Mouse (Mus musculus) CD4-positive naive resting alpha-beta T cell, adult 57 days (primary cell): ENCODE results near the gene Apex2. TPM values are rescaled to one million over a fixed set of nuclear protein-coding genes. Genes with fewer than 3 reads are reported as not detected.

Experiments
- total RNA-seq: library from RNA; stranded (reverse); gene quantifications from one replicate; pipeline ENCODE4 v1.2.4, GENCODE M21; 2023

Apex2 gene
- 20.1 TPM for total RNA-seq

GRCm38 (mm10) chrX:150589696-150590095 lies at the start of gene Apex2:
Gene Apex2, minus strand, starts transcription at chrX:150589868.

DNA sequence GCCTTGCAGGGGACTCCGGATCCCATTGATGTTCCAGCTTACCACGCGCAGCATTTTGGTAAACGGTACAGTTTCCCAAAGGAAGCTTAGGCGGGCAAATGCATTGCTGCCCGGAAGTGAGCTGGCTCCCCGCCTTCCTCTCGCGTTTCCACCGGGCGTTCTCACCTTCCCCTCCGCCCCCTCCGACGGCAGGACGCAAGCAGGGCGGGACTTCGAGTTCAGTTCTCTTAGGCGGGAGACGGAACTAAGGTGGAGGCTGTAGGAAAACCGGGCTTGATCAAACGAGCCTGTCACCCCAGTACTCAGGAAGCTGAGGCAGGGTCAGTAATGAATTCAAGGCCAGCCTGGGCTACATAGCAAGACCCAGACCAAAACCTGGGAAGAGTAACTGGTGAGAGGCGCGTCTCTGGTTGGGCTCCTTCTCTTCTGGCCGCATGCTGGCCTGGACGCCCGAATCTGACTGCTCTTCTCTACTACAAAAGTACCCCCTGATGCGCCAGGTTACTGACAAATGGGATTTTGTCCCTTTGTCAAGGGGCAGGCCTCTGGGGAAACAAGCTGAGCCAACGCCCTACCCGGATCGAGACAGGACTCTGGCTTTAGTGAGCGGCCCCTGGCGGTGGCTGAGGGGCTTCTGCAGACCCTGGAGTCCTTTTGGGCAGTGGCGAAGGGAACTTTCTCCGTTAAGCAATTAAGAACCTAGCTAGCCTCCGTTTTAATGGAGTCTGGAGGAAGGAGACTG lies 1.5 kb downstream of the Apex2 start, which contains the start of gene Pfkfb1:
Gene Pfkfb1 (plus strand): TSS at position 207 of the 742 bp plus-strand sequence.

GRCm38 (mm10) chrX:150547239-150547638 lies 42.4 kb downstream of the Apex2 start, which contains the start of gene Alas2:
Gene Alas2, plus strand, starts transcription at chrX:150547375.

Other genes starting within 250 kb of the Apex2 start
- gene Tmem29, start 130.7 kb downstream of the Apex2 start, total RNA-seq, result 8.7 TPM
- gene Alas2, start 42.5 kb downstream of the Apex2 start, total RNA-seq, result 16.8 TPM
- 4.2 TPM for gene Pfkfb1, start 1.6 kb downstream of the Apex2 start, total RNA-seq
- gene Tro, start 67.7 kb upstream of the Apex2 start, total RNA-seq, result not detected
- gene Maged2, start 224.5 kb upstream of the Apex2 start, total RNA-seq, result 2.9 TPM